Mouse (Mus musculus) liver, postnatal 0 days (tissue): ENCODE measurements around the gene Hepacam. TPM values are rescaled to one million over a fixed set of nuclear protein-coding genes. Genes with fewer than 3 reads are reported as not detected.

Experiments
- ATAC-seq: fragments of 200-750 bp; cut with Nextera tagmentation; 2 replicates; pipeline ENCODE4 v1.8.0; 2017; ENCODE audit warnings: mild to moderate bottlenecking, moderate library complexity
- DNase-seq: peaks from one replicate; pipeline ENCODE4 v3.0.0-alpha.2; 2016
- H3K27ac ChIP-seq: fragments of 300-500 bp; sonication (generic); 2 replicates; pipeline ENCODE4 v1.5.1; 2014; ENCODE audit warnings: antibody characterized with exemption, moderate library complexity, mild to moderate bottlenecking, low read depth
- H3K27me3 ChIP-seq: fragments of 300-500 bp; sonication (generic); 2 replicates; pipeline ENCODE4 v1.6.1; 2014; ENCODE audit warnings: low read length, control low read depth, mixed read lengths; ENCODE audit not compliant: insufficient read depth
- H3K36me3 ChIP-seq: fragments of 300-500 bp; sonication (generic); replicated peaks from 2 replicates; pipeline ENCODE4 v1.6.1; 2014; ENCODE audit warnings: mild to moderate bottlenecking, control low read depth, low read length, moderate library complexity, mixed read lengths; ENCODE audit not compliant: insufficient read depth
- H3K4me1 ChIP-seq: fragments of 300-500 bp; sonication (generic); 2 replicates; pipeline ENCODE4 v1.6.1; 2014; ENCODE audit warnings: antibody characterized with exemption, mild to moderate bottlenecking, control low read depth; ENCODE audit not compliant: insufficient read depth
- H3K4me2 ChIP-seq: fragments of 300-500 bp; sonication (generic); 2 replicates; pipeline ENCODE4 v1.6.1; 2014; ENCODE audit warnings: low read depth, mild to moderate bottlenecking, low read length, moderate library complexity, mixed read lengths
- H3K4me3 ChIP-seq: fragments of 300-500 bp; sonication (generic); 2 replicates; pipeline ENCODE4 v1.5.1; 2014; ENCODE audit warnings: low read depth, low read length
- H3K9ac ChIP-seq: fragments of 300-500 bp; sonication (generic); replicated peaks from 2 replicates; pipeline ENCODE4 v1.6.1; 2014; ENCODE audit warnings: mild to moderate bottlenecking, moderate library complexity
- H3K9me3 ChIP-seq: fragments of 300-500 bp; sonication (generic); 2 replicates; pipeline ENCODE4 v1.6.1; 2016; ENCODE audit warnings: mild to moderate bottlenecking, control low read depth, low read length, mixed read lengths
- CTCF ChIP-seq: sonication (generic); IDR thresholded peaks from 2 replicates; pipeline ENCODE4 v1.5.1; 2016; ENCODE audit warnings: antibody characterized with exemption, low read depth
- EP300 ChIP-seq: IDR thresholded peaks from 2 replicates; pipeline ENCODE4 v1.6.1; 2016; ENCODE audit warnings: antibody characterized with exemption, low read depth, mild to moderate bottlenecking
- WGBS: fragments of 180-500 bp; shearing (Covaris S2); extraction: QIAGEN DNeasy Blood & Tissue Kit; methylation state at CpG from one replicate; pipeline ENCODE4 v1.1.7; 2014; ENCODE audit not compliant: insufficient replicate concordance; 5-methylcytosine and 5-hydroxymethylcytosine counted together
- polyA plus RNA-seq: library from polyadenylated mRNA; unstranded; fragments of >200 nt; fragmentation: Nextera tagmentation; extraction: Ambion mirVana; gene quantifications from 2 replicates; pipeline ENCODE4 v1.2.1, GENCODE M21; 2015

The Hepacam gene
- polyA plus RNA-seq, 1 experiment from 2014 or later: not detected

- H3K27me3 ChIP-seq: 0 out of 2 replicates have a peak, but pooled peaks cover 6% of the 10 kb centered on the region
- no peaks in the 10 kb centered on the region for H3K4me1 ChIP-seq
- H3K4me3 ChIP-seq: no peak overlapping the region
- no peaks in the 10 kb centered on the region for H3K9me3 ChIP-seq
- ATAC-seq (no peak), DNase-seq (no peak)
- TF ChIP-seq CTCF: no peak
- no peak for TF ChIP-seq EP300
- H3K9ac ChIP-seq: no peak overlapping the region
- WGBS: 60% methylated on average over 8 of the region's 8 CpGs
- no peaks in the 10 kb centered on the region for H3K36me3 ChIP-seq
- H3K27ac ChIP-seq: no peak overlapping the region
- no peak overlapping the region for H3K4me2 ChIP-seq
These were observed 42.7 kb downstream of the Hepacam start for GRCm38 (mm10) chr9:37409698-37410445.

GRCm38 (mm10) chr9:37412989-37413388 lies 45.8 kb downstream of the Hepacam start:
- H3K27ac ChIP-seq: no peak overlapping the region
- H3K4me1 ChIP-seq: no peaks in the 10 kb centered on the region
- no peak overlapping the region for H3K9ac ChIP-seq
- no peak overlapping the region for H3K4me2 ChIP-seq
- DNase-seq (no peak), ATAC-seq (no peak)
- H3K4me3 ChIP-seq: no peak overlapping the region
- H3K9me3 ChIP-seq: no peaks in the 10 kb centered on the region
- H3K27me3 ChIP-seq: 0 out of 2 replicates have a peak, but pooled peaks cover 1% of the 10 kb centered on the region
- TF ChIP-seq EP300 (no peak), CTCF (no peak)
- WGBS: 58% methylated on average over 3 of the region's 3 CpGs
- no peaks in the 10 kb centered on the region for H3K36me3 ChIP-seq

GRCm38 (mm10) chr9:37414666-37415065 lies 47.5 kb downstream of the Hepacam start:
- Histone ChIP-seq H3K9ac (no peak overlapping the region), H3K9me3 (no peaks in the 10 kb centered on the region), H3K27ac (no peak overlapping the region), H3K36me3 (no peaks in the 10 kb centered on the region), H3K27me3 (no peaks in the 10 kb centered on the region), H3K4me2 (no peak overlapping the region), H3K4me3 (no peak overlapping the region), H3K4me1 (no peaks in the 10 kb centered on the region)
- no peak for TF ChIP-seq EP300
- no peak for TF ChIP-seq CTCF
- DNase-seq: no peak
- no peak for ATAC-seq
- WGBS: 65% methylated on average over 3 of the region's 3 CpGs

- ATAC-seq: no peak
- Histone ChIP-seq H3K27me3 (0 out of 2 replicates have a peak, but pooled peaks cover 5% of the 10 kb centered on the region), H3K4me3 (no peak overlapping the region), H3K27ac (no peak overlapping the region), H3K9ac (no peak overlapping the region), H3K4me1 (peaks cover 6% of the 10 kb centered on the region; the same call in 1 of the 2 replicates), H3K36me3 (no peaks in the 10 kb centered on the region), H3K9me3 (no peaks in the 10 kb centered on the region), H3K4me2 (no peak overlapping the region)
- no peak for TF ChIP-seq CTCF
- TF ChIP-seq EP300: no peak
- DNase-seq: no peak
- 77% methylated on average over 4 of the region's 4 CpGs for WGBS
These were observed 51.6 kb downstream of the Hepacam start for GRCm38 (mm10) chr9:37418791-37419190.

- peak overlapping the region; percentile 73 for H3K4me2 ChIP-seq
- H3K9ac ChIP-seq: peak overlapping the region; percentile 54; the same call in 1 of the 2 replicates
- peak overlapping the region; percentile 26 for H3K4me3 ChIP-seq
- peak; percentile 93 for ATAC-seq
- H3K27me3 ChIP-seq: 0 out of 2 replicates have a peak, but pooled peaks cover 5% of the 10 kb centered on the region
- H3K27ac ChIP-seq: no peak overlapping the region
- TF ChIP-seq EP300 (no peak), CTCF (peak; percentile 68)
- H3K4me1 ChIP-seq: peaks cover 6% of the 10 kb centered on the region; the same call in 1 of the 2 replicates
- WGBS: 2% methylated on average over 27 of the region's 27 CpGs
- H3K9me3 ChIP-seq: no peaks in the 10 kb centered on the region
- DNase-seq: peak; percentile 89
- no peaks in the 10 kb centered on the region for H3K36me3 ChIP-seq
These were observed 53.5 kb downstream of the Hepacam start for GRCm38 (mm10) chr9:37420676-37421075.

GRCm38 (mm10) chr9:37421239-37421638 lies 54.1 kb downstream of the Hepacam start:
- WGBS: 22% methylated on average over 12 of the region's 12 CpGs
- ATAC-seq (peak; percentile 32), DNase-seq (peak; percentile 37)
- H3K27ac ChIP-seq: no peak overlapping the region
- H3K4me3 ChIP-seq: peak overlapping the region; percentile 26; the same call in 1 of the 2 replicates
- TF ChIP-seq CTCF: no peak
- TF ChIP-seq EP300: no peak
- no peaks in the 10 kb centered on the region for H3K9me3 ChIP-seq
- H3K36me3 ChIP-seq: no peaks in the 10 kb centered on the region
- H3K27me3 ChIP-seq: 0 out of 2 replicates have a peak, but pooled peaks cover 5% of the 10 kb centered on the region
- H3K9ac ChIP-seq: peak overlapping the region; percentile 54; the same call in 1 of the 2 replicates
- peaks cover 6% of the 10 kb centered on the region; the same call in 1 of the 2 replicates for H3K4me1 ChIP-seq
- H3K4me2 ChIP-seq: peak overlapping the region; percentile 73
